Mouse (Mus musculus) CD4-positive, CD25-positive, alpha-beta regulatory T cell, adult 2 months (primary cell): ENCODE data around the gene Awat1.

Experiments
- DNase-seq: peaks from one replicate; pipeline ENCODE4 v3.0.0-alpha.2; 2012; ENCODE audit warnings: low read depth, low spot score

Gene Awat1

GRCm38 (mm10) chrX:100571951-100572350, at the start of gene Awat1:
Awat1 (plus strand) TSS chrX:100572251.
- no peak for DNase-seq

- no peak for DNase-seq
These were observed 47.6 kb upstream of the Awat1 start, which contains the start of gene Dgat2l6 for GRCm38 (mm10) chrX:100524471-100524870. Dgat2l6 (plus strand) TSS chrX:100524838.

- DNase-seq = no peak
These were observed 16.0 kb upstream of the Awat1 start for GRCm38 (mm10) chrX:100556026-100556425.

DNA sequence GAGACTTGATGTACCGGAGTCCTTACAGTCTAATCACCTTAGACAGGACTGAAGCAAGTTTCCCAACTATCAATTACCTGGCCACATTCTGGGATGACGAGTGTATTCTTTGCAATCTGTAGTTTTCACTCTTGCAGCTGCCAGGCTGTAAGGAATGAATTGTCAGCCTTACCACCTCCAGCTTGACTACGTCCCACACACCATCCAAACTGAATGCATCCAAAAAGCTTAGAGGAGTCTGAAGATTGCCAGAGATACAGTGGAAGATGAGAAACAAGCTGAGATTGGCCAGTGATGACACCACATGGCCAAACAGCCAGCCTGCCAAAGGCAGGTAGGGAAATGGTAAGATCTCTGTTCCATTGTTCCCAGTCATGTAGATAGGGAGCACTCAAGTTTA, 6.4 kb upstream of the Awat1 start:
- DNase-seq = no peak

DNA sequence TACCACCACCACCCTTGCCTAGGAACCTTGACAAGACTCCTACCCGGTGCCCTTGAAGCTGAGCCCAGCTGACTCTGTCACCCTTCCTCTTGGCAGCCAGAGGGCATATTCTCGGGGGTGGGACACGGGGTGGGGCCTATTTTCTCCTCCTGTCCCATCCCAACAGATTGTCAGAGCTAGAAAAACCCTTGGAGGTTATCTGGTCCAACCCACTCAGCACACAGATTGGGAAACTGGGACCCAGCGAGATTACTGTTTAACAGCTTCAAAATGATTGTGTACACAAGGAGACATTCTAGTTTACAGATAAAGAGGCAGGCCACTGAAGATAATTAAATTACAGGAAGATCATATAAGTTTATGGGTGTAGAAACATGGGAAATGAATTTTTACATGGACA, 22.7 kb downstream of the Awat1 start, which contains the start of gene P2ry4:
Gene P2ry4 (minus strand): TSS at position 79 of the 400 bp plus-strand sequence.
- no peak for DNase-seq

DNA sequence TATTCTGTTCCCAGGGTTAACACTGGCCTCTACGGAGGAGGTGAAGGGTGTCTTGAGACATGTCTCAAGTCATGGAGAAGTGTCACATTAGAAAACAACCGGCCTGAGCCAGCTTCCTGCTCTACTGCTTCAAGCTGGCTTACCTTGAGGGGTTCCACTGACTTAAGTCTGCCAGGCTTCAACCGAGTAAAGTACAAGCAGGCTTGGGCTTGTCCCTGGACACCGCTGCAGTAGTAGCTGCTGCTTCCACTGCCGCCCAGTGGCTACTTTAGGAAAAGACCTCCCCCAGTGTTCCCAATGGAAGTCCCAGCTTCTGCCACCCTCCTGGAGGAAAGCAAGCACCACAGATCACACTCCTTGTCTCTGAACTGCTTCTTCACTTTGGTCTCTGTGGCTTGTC, 25.4 kb downstream of the Awat1 start:
- DNase-seq = no peak

GRCm38 (mm10) chrX:100599755-100600154, 27.7 kb downstream of the Awat1 start:
- DNase-seq = no peak

- no peak for DNase-seq
These were observed 33.3 kb downstream of the Awat1 start, which contains the start of gene Arr3 for GRCm38 (mm10) chrX:100605314-100605713. Arr3 (plus strand) TSS chrX:100605497.

- DNase-seq = no peak
These were observed 46.4 kb downstream of the Awat1 start for GRCm38 (mm10) chrX:100618488-100618887.

DNA sequence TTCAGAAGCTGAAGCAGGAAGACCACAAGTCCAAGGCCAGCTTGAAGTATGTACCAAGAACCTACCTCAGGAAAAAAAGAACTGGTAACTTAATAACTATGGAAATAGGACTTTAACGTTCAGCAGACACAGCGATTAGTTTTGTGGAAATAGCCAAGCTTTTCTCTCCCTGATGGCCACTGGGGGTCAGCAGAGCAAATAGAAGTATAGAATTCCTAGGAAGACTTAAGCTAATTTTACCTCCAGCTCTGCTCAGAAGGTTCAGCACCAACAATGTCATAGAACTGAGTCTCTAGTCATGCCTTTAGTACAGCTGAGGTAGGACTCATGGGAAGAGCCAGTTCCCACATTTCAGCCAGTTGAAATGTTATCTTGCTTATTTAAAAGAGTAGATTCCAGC, 49.3 kb downstream of the Awat1 start:
- no peak for DNase-seq

- no peak for DNase-seq
These were observed 52.2 kb downstream of the Awat1 start for GRCm38 (mm10) chrX:100624242-100624641.

GRCm38 (mm10) chrX:100625146-100625545, 53.1 kb downstream of the Awat1 start:
- peak; percentile 11 for DNase-seq

DNA sequence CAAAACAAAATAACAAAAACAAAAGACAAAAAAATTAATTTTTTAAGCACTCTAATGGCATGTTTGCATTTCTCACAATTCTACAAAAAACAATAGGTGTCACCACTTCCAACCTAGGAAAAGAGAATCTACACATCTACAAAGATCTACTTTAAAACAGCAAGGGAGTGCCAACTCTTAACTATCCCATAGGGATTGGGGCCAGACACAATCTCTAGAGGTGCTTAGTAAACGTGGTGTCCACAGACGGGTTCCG, 53.4 kb downstream of the Awat1 start, which contains the start of gene Kif4:
Gene Kif4 (plus strand): TSS at position 192 of the 256 bp plus-strand sequence.
- no peak for DNase-seq

- DNase-seq = peak; percentile 95
These were observed 54.0 kb downstream of the Awat1 start, which contains the start of gene Pdzd11 for GRCm38 (mm10) chrX:100625802-100626793. Pdzd11 (minus strand) TSS chrX:100626568.
